Mouse (Mus musculus) gastrocnemius, postnatal 25 days (tissue): ENCODE results near the gene E2f4. TPM values are rescaled to one million over a fixed set of nuclear protein-coding genes. Genes with fewer than 3 reads are reported as not detected.

Experiments
- DNase-seq: peaks from one replicate; pipeline ENCODE4 v3.0.0; 2022
- microRNA-seq, 2 experiments: library from miRNA; unstranded; fragments of <30 nt; microRNA quantifications; one replicate each; pipeline ENCODE4 v1.2.0; 2021; ENCODE audit warnings: borderline replicate concordance in 2 of 2
- total RNA-seq, 2 experiments: library from RNA; stranded (reverse); gene quantifications; 1 replicate in 1 of 2; 2 replicates in 1 of 2; pipeline ENCODE4 v1.2.3; 2021

The E2f4 gene
- total RNA-seq, 2 experiments from 2014 or later = 21.8 to 24.5 TPM

- DNase-seq = peak; percentile 95
Observed at GRCm38 (mm10) chr8:105347428-105348221, 50.2 kb downstream of the E2f4 start, which contains the start of gene Fhod1. Gene Fhod1 (minus strand): TSS chr8:105347953.

- no peak for DNase-seq
Observed at GRCm38 (mm10) chr8:105348450-105349095, 51.1 kb downstream of the E2f4 start, which contains the start of gene Slc9a5. Gene Slc9a5 (plus strand): TSS chr8:105348843.

DNA sequence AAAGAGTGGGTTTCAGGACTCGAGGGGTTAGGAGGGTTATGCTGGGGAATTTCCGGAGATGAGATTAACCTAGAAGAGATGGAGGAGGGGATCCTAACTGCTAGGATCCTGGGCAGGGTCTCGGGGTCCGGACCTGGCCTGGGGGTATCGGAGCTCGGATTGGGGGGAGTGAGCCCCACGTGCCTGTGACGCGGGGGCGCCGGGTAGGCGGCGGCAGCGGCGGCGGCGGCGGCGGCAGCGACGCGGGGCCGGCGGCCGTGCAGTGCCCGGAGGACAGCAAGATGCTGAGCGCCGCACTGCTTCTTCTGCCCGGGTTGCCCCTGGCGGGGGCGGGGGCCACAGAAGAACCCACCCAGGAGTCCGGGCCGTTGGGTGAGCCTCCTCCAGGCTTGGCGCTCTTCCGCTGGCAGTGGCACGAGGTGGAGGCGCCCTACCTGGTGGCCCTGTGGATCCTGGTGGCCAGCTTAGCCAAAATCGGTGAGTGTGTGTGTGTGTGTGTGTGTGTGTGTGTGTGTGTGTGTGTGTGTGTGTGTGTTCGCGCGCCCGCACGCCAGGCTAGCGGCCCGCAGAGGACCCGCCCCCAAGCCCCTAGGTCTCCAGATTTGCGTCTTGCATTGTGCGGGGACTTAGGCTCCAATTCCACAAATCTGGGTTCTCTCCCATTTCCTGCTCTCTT is 51.8 kb downstream of the E2f4 start:
- DNase-seq = no peak

GRCm38 (mm10) chr8:105350186-105350585 is 52.7 kb downstream of the E2f4 start:
- DNase-seq = no peak

DNA sequence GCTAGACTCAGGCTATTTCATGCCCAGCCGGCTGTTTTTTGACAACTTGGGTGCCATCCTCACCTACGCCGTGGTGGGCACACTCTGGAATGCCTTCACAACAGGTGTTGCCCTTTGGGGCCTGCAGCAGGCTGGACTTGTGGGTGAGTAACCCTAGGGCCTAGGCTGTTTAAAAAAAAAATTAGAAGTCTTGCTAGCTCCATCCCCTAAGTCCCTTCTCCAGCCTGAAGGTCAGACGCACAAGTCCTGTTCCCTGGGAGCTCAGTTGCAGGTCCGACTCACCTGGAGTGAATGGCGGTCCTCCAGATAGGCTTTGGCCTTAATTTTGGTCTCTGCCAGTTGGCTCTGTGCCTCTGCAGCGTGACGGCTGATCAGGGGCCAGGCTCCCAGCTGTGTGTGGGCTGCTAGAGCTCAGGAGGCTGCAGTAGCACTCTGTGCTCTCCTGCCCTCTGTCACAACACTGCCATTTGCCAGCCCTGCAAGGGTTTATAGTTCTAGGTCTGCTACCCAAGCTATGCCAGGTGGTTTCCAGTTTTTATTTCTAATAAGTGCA is 56.2 kb downstream of the E2f4 start:
- DNase-seq = no peak

DNA sequence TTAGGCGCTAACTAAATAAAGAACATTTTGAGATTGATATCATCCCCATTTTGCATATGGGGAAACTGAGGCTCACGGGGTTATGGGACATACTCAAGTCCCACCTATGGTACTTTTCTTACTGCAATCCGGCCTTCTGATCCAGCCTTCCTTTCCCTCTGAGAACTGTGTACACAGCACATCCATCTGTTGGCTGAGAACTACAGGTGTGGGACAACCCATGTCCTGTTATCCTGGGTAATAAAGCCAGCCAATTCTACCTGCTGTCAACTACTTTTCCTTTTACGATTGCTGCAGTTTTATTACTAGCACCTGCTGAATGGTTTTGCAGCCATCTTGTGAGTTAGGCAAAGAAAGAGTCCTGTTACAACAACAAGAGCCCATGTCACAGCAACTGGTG is 57.1 kb downstream of the E2f4 start:
- no peak for DNase-seq

Small RNA genes lying within 50 kb of the gene (microRNA-seq; reads per million reads assigned to microRNA genes)
- 0 reads per million in 2 experiments for gene Gm27320
- gene Mir328 = 578 to 583 reads per million in 2 experiments

Other genes with a start within 250 kb of the E2f4 start
- gene Ces3a, start 249.1 kb upstream of the E2f4 start, total RNA-seq = not detected
- not detected for gene Ces3b, start 213.9 kb upstream of the E2f4 start, total RNA-seq
- gene Ces4a, start 165.9 kb upstream of the E2f4 start, total RNA-seq = not detected
- gene Cbfb, start 127.0 kb upstream of the E2f4 start, total RNA-seq = 10 to 100 TPM; 42.1 to 42.2 TPM
- gene D230025D16Rik, start 72.5 kb upstream of the E2f4 start, total RNA-seq = 10 to 100 TPM; 13.5 to 24.2 TPM
- gene B3gnt9, start 42.5 kb upstream of the E2f4 start, total RNA-seq = 1 to 10 TPM; 2.6 TPM
- gene Tradd, start 33.1 kb upstream of the E2f4 start, total RNA-seq = 1 to 10 TPM; 3.0 TPM
- 1 to 10 TPM in 1 of 2 experiments, under 1 TPM in 1; 0.90 to 1.0 TPM for gene Fbxl8, start 33.0 kb upstream of the E2f4 start, total RNA-seq
- 1 to 10 TPM; 2.9 to 3.0 TPM for gene Hsf4, start 27.9 kb upstream of the E2f4 start, total RNA-seq
- gene Nol3, start 21.5 kb upstream of the E2f4 start, total RNA-seq = 10 to 100 TPM; 22.3 to 23.3 TPM
- gene 4931428F04Rik, start 7.8 kb upstream of the E2f4 start, total RNA-seq = under 1 TPM; 0.64 to 0.84 TPM
- 1 to 10 TPM; 1.4 to 2.5 TPM for gene Exoc3l, start 1.6 kb upstream of the E2f4 start, total RNA-seq
- gene Elmo3, start 7.9 kb downstream of the E2f4 start, total RNA-seq = under 1 TPM; 0.49 to 0.99 TPM
- gene Lrrc29, start 28.6 kb downstream of the E2f4 start, total RNA-seq = 1 to 10 TPM in 1 of 2 experiments, under 1 TPM in 1; 0.87 to 1.4 TPM
- gene Tmem208, start 28.7 kb downstream of the E2f4 start, total RNA-seq = 10 to 100 TPM; 20.5 to 23.1 TPM
- gene Fhod1, start 50.3 kb downstream of the E2f4 start, total RNA-seq = 10 to 100 TPM; 17.4 to 24.6 TPM
- under 1 TPM; 0.56 to 0.72 TPM for gene Slc9a5, start 51.2 kb downstream of the E2f4 start, total RNA-seq
- gene Plekhg4, start 75.6 kb downstream of the E2f4 start, total RNA-seq = under 1 TPM in 1 of 2 experiments, not detected in 1; 0.11 TPM
- not detected for gene Kctd19, start 115.8 kb downstream of the E2f4 start, total RNA-seq
- under 1 TPM; 0.41 to 0.67 TPM for gene Lrrc36, start 115.9 kb downstream of the E2f4 start, total RNA-seq
- gene Tppp3, start 173.9 kb downstream of the E2f4 start, total RNA-seq = 10 to 100 TPM; 86.7 to 99.2 TPM
- 10 to 100 TPM in 1 of 2 experiments, 1 to 10 TPM in 1; 8.7 to 10.1 TPM for gene Zdhhc1, start 199.2 kb downstream of the E2f4 start, total RNA-seq
- under 1 TPM; 0.51 to 0.61 TPM for gene Hsd11b2, start 221.1 kb downstream of the E2f4 start, total RNA-seq